ENCODE assay signal across 27 mouse cellular contexts in the genomic region with DNA sequence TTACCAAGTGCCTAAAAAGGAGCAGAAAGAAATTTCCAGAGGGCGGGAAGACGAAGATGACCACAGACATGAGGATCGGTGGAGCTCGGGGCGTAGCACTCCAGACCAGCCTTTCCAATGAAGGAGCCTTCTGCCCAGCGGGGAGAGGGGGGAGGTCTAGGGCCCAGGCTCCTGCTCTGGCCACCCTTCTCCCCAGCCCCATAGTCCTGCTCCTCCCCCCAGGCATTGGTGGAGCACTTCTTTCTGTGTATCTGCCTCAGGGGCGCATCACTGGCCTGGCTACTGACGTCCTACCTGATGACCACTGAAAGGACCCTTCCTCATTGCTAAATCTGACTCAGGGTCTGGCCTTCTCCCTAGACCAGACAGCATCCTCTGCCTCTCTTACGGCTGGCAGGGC. TPM values are rescaled to one million over a fixed set of nuclear protein-coding genes. Genes with fewer than 3 reads are reported as not detected.
"Had no signal": no experiment of that assay in that cellular context is flagged by ENCODE, and none has a peak within 500 bp of the region (broad histone marks: within the 10 kb centered on the region; RNA-seq: fewer than 3 reads in every experiment).

No protein-coding gene starts in this region.

- H3K4me2 ChIP-seq: embryonic facial prominence, embryonic 12.5 days; embryonic facial prominence, embryonic 13.5 days; embryonic facial prominence, embryonic 15.5 days; forebrain, embryonic 12.5 days; forebrain, embryonic 13.5 days; forebrain, embryonic 15.5 days had no signal

- ATAC-seq: forebrain, embryonic 13.5 days; forebrain, embryonic 14.5 days; forebrain, embryonic 15.5 days; forebrain, embryonic 16.5 days; forebrain, postnatal 0 days had no signal

- H3K9me3 ChIP-seq: embryonic facial prominence, embryonic 10.5 days; embryonic facial prominence, embryonic 12.5 days; embryonic facial prominence, embryonic 13.5 days; embryonic facial prominence, embryonic 15.5 days; forebrain, embryonic 12.5 days; forebrain, embryonic 13.5 days; forebrain, embryonic 15.5 days had no signal

- H3K27ac ChIP-seq: embryonic facial prominence, embryonic 10.5 days; embryonic facial prominence, embryonic 12.5 days; embryonic facial prominence, embryonic 13.5 days; embryonic facial prominence, embryonic 15.5 days; forebrain, embryonic 12.5 days; forebrain, embryonic 13.5 days; forebrain, embryonic 15.5 days; gastrocnemius, adult 2 months; heart, adult 2 months had no signal

- H3K4me3 ChIP-seq: embryonic facial prominence, embryonic 10.5 days; embryonic facial prominence, embryonic 12.5 days; embryonic facial prominence, embryonic 13.5 days; embryonic facial prominence, embryonic 15.5 days; erythroblast, embryonic 14.5 days; forebrain, embryonic 12.5 days; forebrain, embryonic 13.5 days; forebrain, embryonic 15.5 days; gastrocnemius, adult 2 months; heart, adult 2 months had no signal

- DNase-seq: cerebellum, adult 8-10 months; cerebellum, adult 9-10 months; cerebellum, adult 9-11 months; cerebellum, postnatal 10 days; cerebellum, postnatal 14 days; cerebellum, postnatal 25 days; cerebellum, postnatal 36 days; embryo, embryonic 11 days; forebrain, postnatal 0 days; gastrocnemius, adult 2 months; gastrocnemius, postnatal 10 days; gastrocnemius, postnatal 14 days; gastrocnemius, postnatal 36 days; heart, adult 18-20 months; heart, adult 2 months had no signal

- H3K36me3 ChIP-seq: embryonic facial prominence, embryonic 10.5 days; embryonic facial prominence, embryonic 12.5 days; embryonic facial prominence, embryonic 13.5 days; embryonic facial prominence, embryonic 15.5 days; forebrain, embryonic 12.5 days; forebrain, embryonic 15.5 days had no signal

- H3K9ac ChIP-seq: embryonic facial prominence, embryonic 12.5 days; embryonic facial prominence, embryonic 13.5 days; embryonic facial prominence, embryonic 15.5 days; forebrain, embryonic 12.5 days; forebrain, embryonic 13.5 days; forebrain, embryonic 15.5 days; forebrain, postnatal 0 days had no signal

RNA-seq across cellular contexts. Expression of a gene that starts 35.1 kb away (rescaled TPM):
- polyA plus RNA-seq: cortical plate, adult 2 months; erythroblast, embryonic 14.5 days; forebrain, embryonic 12.5 days; forebrain, embryonic 13.5 days; forebrain, embryonic 14.5 days; forebrain, embryonic 15.5 days; forebrain, embryonic 16.5 days; frontal cortex, adult 2 months; heart, adult 2 months had no signal

RNA-seq across cellular contexts. Expression of a gene that starts 37.4 kb away (rescaled TPM):
- polyA plus RNA-seq: erythroblast, embryonic 14.5 days had no signal
